Mouse (Mus musculus): ENCODE measurements around the gene Gm3543. TPM values are rescaled to one million over a fixed set of nuclear protein-coding genes. Genes with fewer than 3 reads are reported as not detected.
"Not testable (repeated sequence)": the region's sequence is repeated elsewhere in the genome, so short reads cannot be mapped to it uniquely, and the experiment has no call there.

Gm3543 gene
- not detected in 2 replicates for polyA plus RNA-seq (2015; fragmentation: Nextera tagmentation; extraction: Ambion mirVana)

- ATAC-seq (ENCODE audit: insufficient read depth, low FRiP score); H3K9me3 ChIP-seq (replicated peaks; ENCODE audit: control insufficient read depth, low read length); H3K4me2 ChIP-seq (ENCODE audit: low read depth, low read length): not testable (repeated sequence)
These were observed at the start of gene Gm3543 for GRCm38 (mm10) chr14:41983225-41983624. TSS of gene Gm3543 (minus strand) at chr14:41983325.

GRCm38 (mm10) chr14:41968596-41968995 is 14.5 kb downstream of the Gm3543 start:
- ATAC-seq (ENCODE audit: insufficient read depth, low FRiP score); H3K36me3 ChIP-seq (ENCODE audit: control insufficient read depth, insufficient read depth, low read length); H3K4me3 ChIP-seq (replicated peaks; ENCODE audit: low read length); H3K4me2 ChIP-seq (ENCODE audit: low read depth, low read length); H3K27me3 ChIP-seq (ENCODE audit: control insufficient read depth, insufficient read depth, low read length); H3K4me1 ChIP-seq (ENCODE audit: control insufficient read depth, insufficient read depth, low read length); H3K27ac ChIP-seq (ENCODE audit: low read length); H3K9me3 ChIP-seq (replicated peaks; ENCODE audit: control insufficient read depth, low read length); H3K9ac ChIP-seq (ENCODE audit: low read length): not testable (repeated sequence)
- WGBS: 65% methylated on average over 3 of the region's 3 CpGs

More at GRCm38 (mm10) chr14:41983225-41983624, at the start of gene Gm3543:
- not testable (repeated sequence) for H3K36me3 ChIP-seq (ENCODE audit: control insufficient read depth, insufficient read depth, low read length); H3K9ac ChIP-seq (ENCODE audit: low read length); H3K4me3 ChIP-seq (replicated peaks; ENCODE audit: low read length); H3K4me1 ChIP-seq (ENCODE audit: control insufficient read depth, insufficient read depth, low read length); H3K27ac ChIP-seq (ENCODE audit: low read length); H3K27me3 ChIP-seq (ENCODE audit: control insufficient read depth, insufficient read depth, low read length)
- no CpG with 5 or more reads among the region's 1 CpGs for WGBS

GRCm38 (mm10) chr14:41967827-41968226 is 15.3 kb downstream of the Gm3543 start, which contains the start of gene Gm6401:
TSS of gene Gm6401 (minus strand) at chr14:41967927.
- not testable (repeated sequence) for H3K27me3 ChIP-seq (ENCODE audit: control insufficient read depth, insufficient read depth, low read length)
- 81% methylated on average over 1 of the region's 1 CpGs for WGBS

GRCm38 (mm10) chr14:41964095-41964494 is 19.0 kb downstream of the Gm3543 start:
- not testable (repeated sequence) for ATAC-seq (ENCODE audit: insufficient read depth, low FRiP score)

More at GRCm38 (mm10) chr14:41967827-41968226, 15.3 kb downstream of the Gm3543 start, which contains the start of gene Gm6401:
- H3K4me2 ChIP-seq (ENCODE audit: low read depth, low read length); H3K9ac ChIP-seq (ENCODE audit: low read length); H3K27ac ChIP-seq (ENCODE audit: low read length); H3K4me3 ChIP-seq (replicated peaks; ENCODE audit: low read length); H3K4me1 ChIP-seq (ENCODE audit: control insufficient read depth, insufficient read depth, low read length); H3K9me3 ChIP-seq (replicated peaks; ENCODE audit: control insufficient read depth, low read length); ATAC-seq (ENCODE audit: insufficient read depth, low FRiP score); H3K36me3 ChIP-seq (ENCODE audit: control insufficient read depth, insufficient read depth, low read length): not testable (repeated sequence)

GRCm38 (mm10) chr14:41943695-41944094 is 39.4 kb downstream of the Gm3543 start, which contains the start of gene 1700024B05Rik:
TSS of gene 1700024B05Rik (plus strand) at chr14:41943995.
- WGBS: 76% methylated on average over 1 of the region's 2 CpGs
- not testable (repeated sequence) for H3K4me2 ChIP-seq (ENCODE audit: low read depth, low read length); H3K27ac ChIP-seq (ENCODE audit: low read length); H3K4me3 ChIP-seq (replicated peaks; ENCODE audit: low read length); H3K36me3 ChIP-seq (ENCODE audit: control insufficient read depth, insufficient read depth, low read length); H3K9me3 ChIP-seq (replicated peaks; ENCODE audit: control insufficient read depth, low read length); ATAC-seq (ENCODE audit: insufficient read depth, low FRiP score); H3K4me1 ChIP-seq (ENCODE audit: control insufficient read depth, insufficient read depth, low read length); H3K9ac ChIP-seq (ENCODE audit: low read length); H3K27me3 ChIP-seq (ENCODE audit: control insufficient read depth, insufficient read depth, low read length)

More at GRCm38 (mm10) chr14:41964095-41964494, 19.0 kb downstream of the Gm3543 start:
- 68% methylated on average over 4 of the region's 4 CpGs for WGBS
- not testable (repeated sequence) for H3K4me1 ChIP-seq (ENCODE audit: control insufficient read depth, insufficient read depth, low read length); H3K4me3 ChIP-seq (replicated peaks; ENCODE audit: low read length); H3K4me2 ChIP-seq (ENCODE audit: low read depth, low read length); H3K36me3 ChIP-seq (ENCODE audit: control insufficient read depth, insufficient read depth, low read length); H3K27me3 ChIP-seq (ENCODE audit: control insufficient read depth, insufficient read depth, low read length); H3K27ac ChIP-seq (ENCODE audit: low read length); H3K9me3 ChIP-seq (replicated peaks; ENCODE audit: control insufficient read depth, low read length); H3K9ac ChIP-seq (ENCODE audit: low read length)

Other genes starting within 250 kb of the Gm3543 start
- not detected in 2 replicates for gene Gm7929, start 232.7 kb downstream of the Gm3543 start, polyA plus RNA-seq (2015; fragmentation: Nextera tagmentation; extraction: Ambion mirVana)
- not detected in 2 replicates for gene Gm47189, start 210.9 kb downstream of the Gm3543 start, polyA plus RNA-seq (2015; fragmentation: Nextera tagmentation; extraction: Ambion mirVana)
- gene Gm7980, start 76.0 kb downstream of the Gm3543 start, polyA plus RNA-seq (2015; fragmentation: Nextera tagmentation; extraction: Ambion mirVana): not detected in 2 replicates
- gene 1700049E17Rik1, start 58.4 kb downstream of the Gm3543 start, polyA plus RNA-seq (2015; fragmentation: Nextera tagmentation; extraction: Ambion mirVana): not detected in 2 replicates
- gene 1700024B05Rik, start 39.3 kb downstream of the Gm3543 start, polyA plus RNA-seq (2015; fragmentation: Nextera tagmentation; extraction: Ambion mirVana): not detected in 2 replicates
- gene Gm6401, start 15.4 kb downstream of the Gm3543 start, polyA plus RNA-seq (2015; fragmentation: Nextera tagmentation; extraction: Ambion mirVana): not detected in 2 replicates
- not detected in 2 replicates for gene Gm7951, start 134.0 kb upstream of the Gm3543 start, polyA plus RNA-seq (2015; fragmentation: Nextera tagmentation; extraction: Ambion mirVana)
- gene Gm17027, start 179.3 kb upstream of the Gm3543 start, polyA plus RNA-seq (2015; fragmentation: Nextera tagmentation; extraction: Ambion mirVana): not detected in 2 replicates
- not detected in 2 replicates for gene Gm3573, start 207.5 kb upstream of the Gm3543 start, polyA plus RNA-seq (2015; fragmentation: Nextera tagmentation; extraction: Ambion mirVana)

All from stomach, embryonic 16.5 days (tissue).